Mouse (Mus musculus): Measurements from ENCODE around the gene Nr5a2.

GRCm38 (mm10) chr1:136880260-136880659 is 80.0 kb downstream of the Nr5a2 start:
- TF ChIP-seq CTCF (IDR thresholded peaks at IDR 0.05; ENCODE audit: low read depth) (no peak), EP300 (IDR thresholded peaks at IDR 0.05; ENCODE audit: low read depth) (no peak)

Data from heart, postnatal 0 days (tissue).